Comparison of ENCODE assay signal across 12 mouse cellular contexts in genomic region chr10:94382618-94383017, GRCm38 (mm10).
"Had no signal": no experiment of that assay in that cellular context is flagged by ENCODE, and none has a peak within 500 bp of the region (broad histone marks: within the 10 kb centered on the region; RNA-seq: fewer than 3 reads in every experiment).

No protein-coding gene starts in this region.

- H3K27ac ChIP-seq: intestine, embryonic 15.5 days; limb, embryonic 15.5 days; liver, embryonic 12.5 days; midbrain, embryonic 12.5 days; stomach, postnatal 0 days had no signal

- H3K36me3 ChIP-seq: intestine, embryonic 15.5 days; limb, embryonic 15.5 days; liver, embryonic 12.5 days; midbrain, embryonic 12.5 days had no signal

- H3K27me3 ChIP-seq: intestine, embryonic 15.5 days; liver, embryonic 12.5 days; midbrain, embryonic 12.5 days had no signal

- H3K9me3 ChIP-seq: intestine, embryonic 15.5 days had no signal

- H3K9ac ChIP-seq: intestine, embryonic 15.5 days; limb, embryonic 15.5 days; liver, embryonic 12.5 days; lung, embryonic 14.5 days; midbrain, embryonic 12.5 days had no signal

- H3K4me1 ChIP-seq: intestine, embryonic 15.5 days; liver, embryonic 12.5 days had no signal

- DNase-seq: kidney, adult 18-20 months; kidney, postnatal 10 days; lung, embryonic 14.5 days; lung, postnatal 10 days; lung, postnatal 4 days; right cerebral cortex, postnatal 14 days; thymus, postnatal 4 days had no signal

- H3K4me3 ChIP-seq: intestine, embryonic 15.5 days; limb, embryonic 15.5 days; liver, embryonic 12.5 days; midbrain, embryonic 12.5 days had no signal

- H3K4me2 ChIP-seq: intestine, embryonic 15.5 days; limb, embryonic 15.5 days; liver, embryonic 12.5 days; lung, embryonic 14.5 days; midbrain, embryonic 12.5 days had no signal

- ATAC-seq: intestine, embryonic 15.5 days; liver, embryonic 12.5 days had no signal
